Comparison of ENCODE assay signal across 19 mouse cellular contexts in the genomic region with DNA sequence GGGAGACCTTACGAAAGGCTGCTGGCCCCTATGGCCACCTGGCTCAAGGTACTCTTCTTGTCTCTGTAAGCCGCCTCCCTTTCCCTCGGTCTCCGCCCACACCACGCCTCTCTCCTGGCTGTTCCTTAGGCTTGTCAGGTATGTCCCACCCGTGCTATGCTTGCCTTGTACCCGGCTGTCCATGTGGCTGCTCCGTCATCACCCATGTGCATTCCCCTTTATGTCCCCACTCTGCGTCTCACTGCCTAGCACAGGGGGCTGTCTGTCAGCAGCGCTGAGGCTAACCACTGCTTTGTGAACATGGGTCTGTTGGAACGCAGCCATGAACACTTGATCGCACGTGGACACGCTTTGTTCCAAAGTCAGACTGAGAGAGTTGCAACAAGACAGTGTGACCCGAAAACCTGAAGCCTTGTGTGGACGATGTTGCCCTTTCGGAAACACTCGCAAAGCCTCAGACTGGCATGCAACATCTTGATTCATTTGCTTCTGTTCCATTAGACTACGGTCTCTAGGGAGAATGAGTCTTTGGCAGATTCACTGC.
DNase-seq lines count a peak whose midpoint lies in the region; ATAC-seq and TF ChIP-seq lines count a peak whose summit lies in the region.
"Had no signal": no experiment of that assay in that cellular context is flagged by ENCODE, and none has a peak within 500 bp of the region (broad histone marks: within the 10 kb centered on the region; RNA-seq: fewer than 3 reads in every experiment).

No protein-coding gene starts in this region.

- H3K9me3 ChIP-seq in heart, embryonic 13.5 days = 0 out of 2 replicates have a peak, but pooled peaks cover under 1% of the 10 kb centered on the region
- H3K9me3 ChIP-seq in intestine, embryonic 16.5 days (ENCODE audit: control insufficient read depth, low read length) = no peaks in the 10 kb centered on the region
- no peaks in the 10 kb centered on the region for H3K9me3 ChIP-seq in intestine, embryonic 15.5 days
- H3K9me3 ChIP-seq: limb, embryonic 10.5 days had no signal

- 0 out of 2 replicates have a peak overlapping the region, but pooled peaks have one; percentile 2 for H3K4me2 ChIP-seq in heart, embryonic 13.5 days
- H3K4me2 ChIP-seq in intestine, embryonic 16.5 days (ENCODE audit: low read depth, low read length) = no peak overlapping the region
- no peak overlapping the region for H3K4me2 ChIP-seq in intestine, embryonic 15.5 days (replicated peaks)

- DNase-seq in heart, adult 2 months = no peak
- DNase-seq in MN1 (ENCODE audit: low spot score) = peak; percentile 10
- peak; percentile 31 for DNase-seq in R1 (ENCODE audit: low read depth, low spot score)
- no peak for DNase-seq in frontal cortex, postnatal 36 days (ENCODE audit: low spot score in 2 of 2)
- DNase-seq: adrenal gland, postnatal 10 days; cerebellum, adult 11 months; cerebellum, postnatal 25 days; embryo, embryonic 11 days; gastrocnemius, postnatal 36 days; kidney, adult 8-10 months; kidney, postnatal 36 days; liver, postnatal 0 days; right cerebral cortex, adult 18-20 months had no signal

- H3K79me2 ChIP-seq in heart, adult 2 months (replicated peaks; ENCODE audit: control insufficient read depth, insufficient read depth, low read length) = no peaks in the 10 kb centered on the region

- peaks cover 15% of the 10 kb centered on the region; the same call in 1 of the 2 replicates for H3K27me3 ChIP-seq in heart, embryonic 13.5 days (replicated peaks)
- H3K27me3 ChIP-seq in heart, adult 2 months (ENCODE audit: control insufficient read depth, insufficient read depth, low read length) = no peaks in the 10 kb centered on the region
- H3K27me3 ChIP-seq in intestine, embryonic 16.5 days (replicated peaks; ENCODE audit: control insufficient read depth, insufficient read depth, low read length) = no peaks in the 10 kb centered on the region
- H3K27me3 ChIP-seq in intestine, embryonic 15.5 days (replicated peaks) = no peaks in the 10 kb centered on the region

- 71% methylated on average over 19 of the region's 19 CpGs for WGBS in heart, embryonic 13.5 days
- WGBS in heart, adult 2 months = 73% methylated on average over 19 of the region's 19 CpGs
- 83% methylated on average over 19 of the region's 19 CpGs for WGBS in intestine, embryonic 16.5 days
- 85% methylated on average over 19 of the region's 19 CpGs for WGBS in intestine, embryonic 15.5 days

- no peak for TF ChIP-seq POLR2A in heart, adult 2 months (IDR thresholded peaks at IDR 0.05; ENCODE audit: insufficient read depth, low read depth, low read length)

- H3K36me3 ChIP-seq in heart, embryonic 13.5 days = no peaks in the 10 kb centered on the region
- H3K36me3 ChIP-seq in heart, adult 2 months (ENCODE audit: control insufficient read depth, insufficient read depth, low read length) = no peaks in the 10 kb centered on the region
- H3K36me3 ChIP-seq in intestine, embryonic 16.5 days (ENCODE audit: control insufficient read depth, insufficient read depth, low read length) = no peaks in the 10 kb centered on the region
- H3K36me3 ChIP-seq in intestine, embryonic 15.5 days = no peaks in the 10 kb centered on the region
- H3K36me3 ChIP-seq: limb, embryonic 10.5 days had no signal

- no peak for ATAC-seq in heart, embryonic 13.5 days (ENCODE audit: extremely low read depth, insufficient number of reproducible peaks, low FRiP score, low TSS enrichment)
- ATAC-seq in intestine, embryonic 16.5 days = no peak
- ATAC-seq in intestine, embryonic 15.5 days = no peak
- ATAC-seq: forebrain, embryonic 16.5 days; liver, postnatal 0 days had no signal

- no peak overlapping the region for H3K9ac ChIP-seq in heart, embryonic 13.5 days
- no peak overlapping the region for H3K9ac ChIP-seq in heart, adult 2 months (ENCODE audit: low read depth, low read length)
- H3K9ac ChIP-seq in intestine, embryonic 16.5 days (ENCODE audit: low read depth, low read length) = no peak overlapping the region
- no peak overlapping the region for H3K9ac ChIP-seq in intestine, embryonic 15.5 days
- H3K9ac ChIP-seq: liver, postnatal 0 days had no signal

- intact Hi-C loops in heart, adult 2 months (cut with DNase I) = no loop called here

- no peak overlapping the region for H3K27ac ChIP-seq in heart, embryonic 13.5 days (replicated peaks)
- no peak overlapping the region for H3K27ac ChIP-seq in heart, adult 2 months
- H3K27ac ChIP-seq in intestine, embryonic 16.5 days (ENCODE audit: low read length) = 0 out of 2 replicates have a peak overlapping the region, but pooled peaks have one; percentile 10
- H3K27ac ChIP-seq in intestine, embryonic 15.5 days = no peak overlapping the region
- H3K27ac ChIP-seq: limb, embryonic 10.5 days; stomach, postnatal 0 days had no signal

- no peak for TF ChIP-seq EP300 in heart, adult 2 months (IDR thresholded peaks at IDR 0.05; ENCODE audit: insufficient read depth, low read depth, low read length)

- H3K4me3 ChIP-seq in heart, embryonic 13.5 days = no peak overlapping the region
- H3K4me3 ChIP-seq in heart, adult 2 months = no peak overlapping the region
- no peak overlapping the region for H3K4me3 ChIP-seq in intestine, embryonic 16.5 days (ENCODE audit: low read length)
- no peak overlapping the region for H3K4me3 ChIP-seq in intestine, embryonic 15.5 days (replicated peaks)
- H3K4me3 ChIP-seq: limb, embryonic 10.5 days had no signal

- peaks cover 13% of the 10 kb centered on the region for H3K4me1 ChIP-seq in heart, embryonic 13.5 days
- H3K4me1 ChIP-seq in heart, adult 2 months (ENCODE audit: control insufficient read depth, insufficient read depth, low read length) = peaks cover 5% of the 10 kb centered on the region
- no peaks in the 10 kb centered on the region for H3K4me1 ChIP-seq in intestine, embryonic 16.5 days (ENCODE audit: control insufficient read depth, insufficient read depth, low read length)
- no peaks in the 10 kb centered on the region for H3K4me1 ChIP-seq in intestine, embryonic 15.5 days (replicated peaks)

- no peak for TF ChIP-seq CTCF in heart, adult 2 months (IDR thresholded peaks at IDR 0.05)

Comparison
In these comparisons a context has a peak if more than half of its experiments do, and no peak if none do; other contexts are left out.
1. DNase-seq: peak in MN1 (single experiment) and R1 (single experiment); none in heart, adult 2 months (0 of 2) and frontal cortex, postnatal 36 days (0 of 2).